Mouse (Mus musculus): ENCODE measurements around the gene Sez6l2. TPM values are rescaled to one million over a fixed set of nuclear protein-coding genes. Genes with fewer than 3 reads are reported as not detected.

The Sez6l2 gene
- polyA plus RNA-seq, 1 experiment from 2014 or later, result 0.43 TPM

- Histone ChIP-seq H3K27me3 (ENCODE audit: insufficient read depth, low read length) (no peaks in the 10 kb centered on the region), H3K27ac (ENCODE audit: low read depth) (no peak overlapping the region), H3K9me3 (ENCODE audit: low read length) (no peaks in the 10 kb centered on the region), H3K4me2 (ENCODE audit: low read depth, low read length) (no peak overlapping the region), H3K4me1 (ENCODE audit: insufficient read depth) (no peaks in the 10 kb centered on the region), H3K36me3 (replicated peaks; ENCODE audit: insufficient read depth, low read length) (peaks cover 12% of the 10 kb centered on the region; the same call in 1 of the 2 replicates), H3K4me3 (ENCODE audit: low read depth, low read length) (no peak overlapping the region), H3K9ac (replicated peaks) (no peak overlapping the region)
- WGBS (ENCODE audit: insufficient replicate concordance), result 53% methylated on average over 6 of the region's 6 CpGs
- TF ChIP-seq EP300 (IDR thresholded peaks at IDR 0.05; ENCODE audit: low read depth), result no peak
- no peak for TF ChIP-seq CTCF (IDR thresholded peaks at IDR 0.05; ENCODE audit: low read depth)
- ATAC-seq (no peak), DNase-seq (no peak)
Measured at GRCm38 (mm10) chr7:126941171-126941570, 9.2 kb upstream of the Sez6l2 start.

- Histone ChIP-seq H3K4me2 (ENCODE audit: low read depth, low read length) (no peak overlapping the region), H3K4me1 (ENCODE audit: insufficient read depth) (no peaks in the 10 kb centered on the region), H3K27ac (ENCODE audit: low read depth) (no peak overlapping the region), H3K9me3 (ENCODE audit: low read length) (no peaks in the 10 kb centered on the region), H3K9ac (replicated peaks) (no peak overlapping the region), H3K36me3 (replicated peaks; ENCODE audit: insufficient read depth, low read length) (peaks cover 12% of the 10 kb centered on the region; the same call in 1 of the 2 replicates), H3K4me3 (ENCODE audit: low read depth, low read length) (no peak overlapping the region), H3K27me3 (ENCODE audit: insufficient read depth, low read length) (no peaks in the 10 kb centered on the region)
- TF ChIP-seq CTCF (IDR thresholded peaks at IDR 0.05; ENCODE audit: low read depth) (no peak), EP300 (IDR thresholded peaks at IDR 0.05; ENCODE audit: low read depth) (no peak)
- no peak for DNase-seq
- ATAC-seq, result no peak
- WGBS (ENCODE audit: insufficient replicate concordance), result 73% methylated on average over 5 of the region's 5 CpGs
Measured at GRCm38 (mm10) chr7:126941801-126942200, 8.6 kb upstream of the Sez6l2 start.

- peaks cover 16% of the 10 kb centered on the region for H3K4me1 ChIP-seq (ENCODE audit: insufficient read depth)
- no peak overlapping the region for H3K4me3 ChIP-seq (ENCODE audit: low read depth, low read length)
- no peak overlapping the region for H3K27ac ChIP-seq (ENCODE audit: low read depth)
- H3K9ac ChIP-seq (replicated peaks), result no peak overlapping the region
- no peaks in the 10 kb centered on the region for H3K9me3 ChIP-seq (ENCODE audit: low read length)
- H3K27me3 ChIP-seq (ENCODE audit: insufficient read depth, low read length), result peaks cover 22% of the 10 kb centered on the region
- peak; percentile 55 for DNase-seq
- TF ChIP-seq EP300 (IDR thresholded peaks at IDR 0.05; ENCODE audit: low read depth) (no peak), CTCF (IDR thresholded peaks at IDR 0.05; ENCODE audit: low read depth) (peak; percentile 81)
- no peak for ATAC-seq
- peaks cover 8% of the 10 kb centered on the region; the same call in 1 of the 2 replicates for H3K36me3 ChIP-seq (replicated peaks; ENCODE audit: insufficient read depth, low read length)
- 49% methylated on average over 3 of the region's 3 CpGs for WGBS (ENCODE audit: insufficient replicate concordance)
- no peak overlapping the region for H3K4me2 ChIP-seq (ENCODE audit: low read depth, low read length)
Measured at GRCm38 (mm10) chr7:126946530-126946929, 3.8 kb upstream of the Sez6l2 start.

GRCm38 (mm10) chr7:126948626-126949025 is 1.7 kb upstream of the Sez6l2 start:
- 82% methylated on average over 10 of the region's 10 CpGs for WGBS (ENCODE audit: insufficient replicate concordance)
- ATAC-seq, result no peak

GRCm38 (mm10) chr7:126949403-126949792 is 965 bp upstream of the Sez6l2 start, which contains the start of gene Asphd1:
Asphd1 (minus strand) TSS chr7:126949582.
- TF ChIP-seq EP300 (IDR thresholded peaks at IDR 0.05; ENCODE audit: low read depth) (no peak), CTCF (IDR thresholded peaks at IDR 0.05; ENCODE audit: low read depth) (no peak)
- Histone ChIP-seq H3K4me2 (ENCODE audit: low read depth, low read length) (peak within 1 kb of the TSS; percentile 81), H3K4me1 (ENCODE audit: insufficient read depth) (peaks cover 16% of the 10 kb centered on the region), H3K27me3 (ENCODE audit: insufficient read depth, low read length) (peaks cover 31% of the 10 kb centered on the region), H3K9ac (replicated peaks) (no peak within 1 kb of the TSS), H3K9me3 (ENCODE audit: low read length) (no peaks in the 10 kb centered on the region), H3K27ac (ENCODE audit: low read depth) (no peak within 1 kb of the TSS), H3K36me3 (replicated peaks; ENCODE audit: insufficient read depth, low read length) (0 out of 2 replicates have a peak, but pooled peaks cover 3% of the 10 kb centered on the region), H3K4me3 (ENCODE audit: low read depth, low read length) (peak within 1 kb of the TSS; percentile 46)
- DNase-seq (no peak), ATAC-seq (peak; percentile 50; the same call in 1 of the 2 replicates)
- 2% methylated on average over 19 of the region's 21 CpGs for WGBS (ENCODE audit: insufficient replicate concordance)

More at GRCm38 (mm10) chr7:126948626-126949025, 1.7 kb upstream of the Sez6l2 start:
- Histone ChIP-seq H3K9me3 (ENCODE audit: low read length) (no peaks in the 10 kb centered on the region), H3K4me1 (ENCODE audit: insufficient read depth) (peaks cover 16% of the 10 kb centered on the region), H3K4me2 (ENCODE audit: low read depth, low read length) (no peak overlapping the region), H3K4me3 (ENCODE audit: low read depth, low read length) (no peak overlapping the region), H3K9ac (replicated peaks) (no peak overlapping the region), H3K27me3 (ENCODE audit: insufficient read depth, low read length) (peaks cover 31% of the 10 kb centered on the region), H3K27ac (ENCODE audit: low read depth) (no peak overlapping the region), H3K36me3 (replicated peaks; ENCODE audit: insufficient read depth, low read length) (peaks cover 6% of the 10 kb centered on the region; the same call in 1 of the 2 replicates)
- TF ChIP-seq EP300 (IDR thresholded peaks at IDR 0.05; ENCODE audit: low read depth) (no peak), CTCF (IDR thresholded peaks at IDR 0.05; ENCODE audit: low read depth) (no peak)
- no peak for DNase-seq

GRCm38 (mm10) chr7:126950647-126951615 is 568 bp downstream of the Sez6l2 start:
- Histone ChIP-seq H3K27me3 (ENCODE audit: insufficient read depth, low read length) (peaks cover 31% of the 10 kb centered on the region), H3K36me3 (replicated peaks; ENCODE audit: insufficient read depth, low read length) (0 out of 2 replicates have a peak, but pooled peaks cover under 1% of the 10 kb centered on the region), H3K4me1 (ENCODE audit: insufficient read depth) (peaks cover 16% of the 10 kb centered on the region), H3K9me3 (ENCODE audit: low read length) (no peaks in the 10 kb centered on the region), H3K27ac (ENCODE audit: low read depth) (no peak overlapping the region), H3K4me2 (ENCODE audit: low read depth, low read length) (0 out of 2 replicates have a peak overlapping the region, but pooled peaks have one; percentile 81), H3K9ac (replicated peaks) (no peak overlapping the region), H3K4me3 (ENCODE audit: low read depth, low read length) (no peak overlapping the region)
- TF ChIP-seq CTCF (IDR thresholded peaks at IDR 0.05; ENCODE audit: low read depth), result no peak
- TF ChIP-seq EP300 (IDR thresholded peaks at IDR 0.05; ENCODE audit: low read depth), result no peak
- DNase-seq, result no peak
- 8% methylated on average over 26 of the region's 26 CpGs for WGBS (ENCODE audit: insufficient replicate concordance)
- ATAC-seq, result no peak

Measured in liver, postnatal 0 days (tissue).